Mouse (Mus musculus): ENCODE measurements around the gene Med15. TPM values are rescaled to one million over a fixed set of nuclear protein-coding genes. Genes with fewer than 3 reads are reported as not detected.
"Not testable (repeated sequence)": the region's sequence is repeated elsewhere in the genome, so short reads cannot be mapped to it uniquely, and the experiment has no call there.

The Med15 gene
- polyA plus RNA-seq, 1 experiment: 65.3 TPM

- TF ChIP-seq CTCF (IDR thresholded peaks at IDR 0.05; ENCODE audit: borderline replicate concordance, insufficient read depth, low read length) (no peak), POLR2A (IDR thresholded peaks at IDR 0.05; ENCODE audit: low read depth, low read length) (no peak)
- Histone ChIP-seq H3K4me1 (ENCODE audit: control insufficient read depth, insufficient read depth, low read length) (no peaks in the 10 kb centered on the region), H3K4me3 (ENCODE audit: insufficient read depth, low read length) (no peak overlapping the region), H3K27ac (ENCODE audit: insufficient read depth, low read length) (no peak overlapping the region)
Observed at GRCm38 (mm10) chr16:17632580-17632979, 100.1 kb downstream of the Med15 start.

GRCm38 (mm10) chr16:17626269-17626555 lies 106.5 kb downstream of the Med15 start:
- no peak overlapping the region for H3K4me3 ChIP-seq (ENCODE audit: insufficient read depth, low read length)
- TF ChIP-seq POLR2A (IDR thresholded peaks at IDR 0.05; ENCODE audit: low read depth, low read length) (no peak), CTCF (IDR thresholded peaks at IDR 0.05; ENCODE audit: borderline replicate concordance, insufficient read depth, low read length) (no peak)
- H3K27ac ChIP-seq (ENCODE audit: insufficient read depth, low read length): no peak overlapping the region
- H3K4me1 ChIP-seq (ENCODE audit: control insufficient read depth, insufficient read depth, low read length): no peaks in the 10 kb centered on the region

GRCm38 (mm10) chr16:17625488-17626268 lies 107.0 kb downstream of the Med15 start:
- no peak overlapping the region for H3K27ac ChIP-seq (ENCODE audit: insufficient read depth, low read length)
- H3K4me3 ChIP-seq (ENCODE audit: insufficient read depth, low read length): no peak overlapping the region
- TF ChIP-seq CTCF (IDR thresholded peaks at IDR 0.05; ENCODE audit: borderline replicate concordance, insufficient read depth, low read length) (peak; percentile 64; the same call in 1 of the 2 replicates), POLR2A (IDR thresholded peaks at IDR 0.05; ENCODE audit: low read depth, low read length) (no peak)
- H3K4me1 ChIP-seq (ENCODE audit: control insufficient read depth, insufficient read depth, low read length): no peaks in the 10 kb centered on the region

GRCm38 (mm10) chr16:17621936-17622335 lies 110.8 kb downstream of the Med15 start:
- no peak for TF ChIP-seq CTCF (IDR thresholded peaks at IDR 0.05; ENCODE audit: borderline replicate concordance, insufficient read depth, low read length)
- no peak for TF ChIP-seq POLR2A (IDR thresholded peaks at IDR 0.05; ENCODE audit: low read depth, low read length)
- Histone ChIP-seq H3K27ac (ENCODE audit: insufficient read depth, low read length) (no peak overlapping the region), H3K4me3 (ENCODE audit: insufficient read depth, low read length) (no peak overlapping the region), H3K4me1 (ENCODE audit: control insufficient read depth, insufficient read depth, low read length) (0 out of 2 replicates have a peak, but pooled peaks cover 3% of the 10 kb centered on the region)

- Histone ChIP-seq H3K4me3 (ENCODE audit: insufficient read depth, low read length) (peak within 1 kb of the TSS; percentile 92), H3K4me1 (ENCODE audit: control insufficient read depth, insufficient read depth, low read length) (0 out of 2 replicates have a peak, but pooled peaks cover 3% of the 10 kb centered on the region), H3K27ac (ENCODE audit: insufficient read depth, low read length) (no peak within 1 kb of the TSS)
- TF ChIP-seq POLR2A (IDR thresholded peaks at IDR 0.05; ENCODE audit: low read depth, low read length) (peak; percentile 40; the same call in 1 of the 2 replicates), CTCF (IDR thresholded peaks at IDR 0.05; ENCODE audit: borderline replicate concordance, insufficient read depth, low read length) (no peak)
Observed at GRCm38 (mm10) chr16:17619198-17620105, 113.2 kb downstream of the Med15 start, which contains the start of gene Smpd4. TSS of gene Smpd4 (plus strand) at chr16:17619354.

GRCm38 (mm10) chr16:17617922-17618565 lies 114.6 kb downstream of the Med15 start:
- no peak overlapping the region for H3K27ac ChIP-seq (ENCODE audit: insufficient read depth, low read length)
- no peak overlapping the region for H3K4me3 ChIP-seq (ENCODE audit: insufficient read depth, low read length)
- H3K4me1 ChIP-seq (ENCODE audit: control insufficient read depth, insufficient read depth, low read length): 0 out of 2 replicates have a peak, but pooled peaks cover 3% of the 10 kb centered on the region
- peak; percentile 55; the same call in 1 of the 2 replicates for TF ChIP-seq CTCF (IDR thresholded peaks at IDR 0.05; ENCODE audit: borderline replicate concordance, insufficient read depth, low read length)
- TF ChIP-seq POLR2A (IDR thresholded peaks at IDR 0.05; ENCODE audit: low read depth, low read length): no peak

- no peak overlapping the region for H3K27ac ChIP-seq (ENCODE audit: insufficient read depth, low read length)
Observed at GRCm38 (mm10) chr16:17616212-17616611, 116.5 kb downstream of the Med15 start.

GRCm38 (mm10) chr16:17614740-17615139 lies 118.0 kb downstream of the Med15 start:
- not testable (repeated sequence) for H3K4me1 ChIP-seq (ENCODE audit: control insufficient read depth, insufficient read depth, low read length); H3K27ac ChIP-seq (ENCODE audit: insufficient read depth, low read length); H3K4me3 ChIP-seq (ENCODE audit: insufficient read depth, low read length)

More at GRCm38 (mm10) chr16:17616212-17616611, 116.5 kb downstream of the Med15 start:
- no peak for TF ChIP-seq CTCF (IDR thresholded peaks at IDR 0.05; ENCODE audit: borderline replicate concordance, insufficient read depth, low read length)
- TF ChIP-seq POLR2A (IDR thresholded peaks at IDR 0.05; ENCODE audit: low read depth, low read length): no peak
- Histone ChIP-seq H3K4me1 (ENCODE audit: control insufficient read depth, insufficient read depth, low read length) (0 out of 2 replicates have a peak, but pooled peaks cover 3% of the 10 kb centered on the region), H3K4me3 (ENCODE audit: insufficient read depth, low read length) (no peak overlapping the region)

GRCm38 (mm10) chr16:17611383-17611782 lies 121.3 kb downstream of the Med15 start:
- H3K27ac ChIP-seq (ENCODE audit: insufficient read depth, low read length): no peak overlapping the region
- no peak overlapping the region for H3K4me3 ChIP-seq (ENCODE audit: insufficient read depth, low read length)
- H3K4me1 ChIP-seq (ENCODE audit: control insufficient read depth, insufficient read depth, low read length): no peaks in the 10 kb centered on the region
- TF ChIP-seq CTCF (IDR thresholded peaks at IDR 0.05; ENCODE audit: borderline replicate concordance, insufficient read depth, low read length) (no peak), POLR2A (IDR thresholded peaks at IDR 0.05; ENCODE audit: low read depth, low read length) (no peak)
